Mouse (Mus musculus): Measurements from ENCODE around the gene Srsf5.

GRCm38 (mm10) chr12:80932865-80933264, 12.4 kb upstream of the Srsf5 start:
- no peak for TF ChIP-seq CTCF (IDR thresholded peaks at IDR 0.05; ENCODE audit: low read depth)
- TF ChIP-seq EP300 (IDR thresholded peaks at IDR 0.05; ENCODE audit: low read depth), result no peak
